Mouse (Mus musculus) liver, postnatal 0 days (tissue): Measurements from ENCODE around the gene Atp6v1g1.

Experiments
- CTCF ChIP-seq: sonication (generic); IDR thresholded peaks from 2 replicates; pipeline ENCODE4 v1.5.1; 2016; ENCODE audit warnings: antibody characterized with exemption, low read depth
- EP300 ChIP-seq: IDR thresholded peaks from 2 replicates; pipeline ENCODE4 v1.6.1; 2016; ENCODE audit warnings: antibody characterized with exemption, low read depth, mild to moderate bottlenecking

- no peak for TF ChIP-seq CTCF
- TF ChIP-seq EP300, result no peak
Measured at GRCm38 (mm10) chr4:63579649-63580048, 35.1 kb downstream of the Atp6v1g1 start.
